Mouse (Mus musculus) heart, postnatal 14 days (tissue): ENCODE data around the gene Ermard. TPM values are rescaled to one million over a fixed set of nuclear protein-coding genes. Genes with fewer than 3 reads are reported as not detected.

Source experiments
- DNase-seq, 2 experiments: peaks; one replicate each; pipeline ENCODE4 v3.0.0; 2021 to 2022
- intact Hi-C: fragments of 180-260 bp; cut with DNase I; formaldehyde crosslinking; loops from one replicate; pipeline ENCODE4 v1.15.1; 2025
- total RNA-seq, 2 experiments: library from RNA; stranded (reverse); gene quantifications; 2 replicates each; pipeline ENCODE4 v1.2.3; 2021

The Ermard gene
- total RNA-seq, 2 experiments from 2014 or later, result 29.0 to 33.6 TPM

DNA sequence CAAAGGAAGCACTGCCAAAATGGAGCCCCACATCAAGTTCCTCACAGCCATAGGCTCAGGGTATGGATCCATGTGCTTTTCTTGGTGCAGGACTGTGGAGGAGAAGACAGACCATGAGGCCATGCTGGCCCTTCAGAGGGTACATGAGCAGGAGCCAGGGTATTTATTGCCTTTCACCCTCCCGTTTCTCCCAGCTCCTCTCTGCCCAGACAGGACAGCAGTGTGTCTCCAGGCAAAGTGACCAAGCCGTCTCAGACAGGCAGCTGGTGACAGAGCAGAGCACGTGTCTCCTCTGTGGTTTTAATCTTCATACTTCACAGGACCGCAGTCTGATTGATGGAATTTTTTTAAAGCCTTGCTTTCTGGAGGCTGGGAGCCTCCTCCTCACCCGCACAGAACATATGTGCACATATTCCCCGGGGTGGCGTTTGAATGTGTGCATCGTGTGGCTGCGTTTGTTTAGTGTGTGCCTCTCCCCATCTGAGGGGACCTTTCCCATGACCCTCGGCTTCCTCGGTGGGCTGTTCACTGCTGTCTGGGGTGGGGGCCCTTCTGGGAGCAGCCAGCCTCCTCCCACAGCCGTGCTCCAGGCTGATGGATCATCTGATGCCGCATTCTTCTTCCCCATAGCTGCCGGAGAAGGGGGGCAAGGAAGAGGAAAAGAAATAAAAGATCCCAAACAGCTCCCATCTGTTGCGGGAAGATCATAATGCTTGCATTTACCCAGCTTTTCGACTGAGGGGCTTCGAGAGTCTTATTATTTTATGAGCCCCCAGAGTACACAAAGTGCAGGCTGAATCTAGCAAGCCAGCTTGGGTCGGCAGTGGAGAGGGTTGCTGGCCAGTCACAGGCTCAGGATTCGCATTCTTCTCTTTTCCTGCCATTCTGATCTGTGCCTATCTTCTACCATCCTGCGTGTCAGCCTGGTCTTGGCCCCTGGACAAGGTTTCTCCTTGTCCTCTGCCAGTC is 67.7 kb downstream of the Ermard start:
- intact Hi-C loops, result no loop called here
- no peak for DNase-seq

- intact Hi-C loops, result no loop called here
- no peak for DNase-seq
Observed at GRCm38 (mm10) chr17:15115550-15115949, 74.5 kb downstream of the Ermard start.

GRCm38 (mm10) chr17:15120096-15120495 is 79.1 kb downstream of the Ermard start:
- no peak for DNase-seq
- intact Hi-C loops, result no loop called here

- intact Hi-C loops, result no loop called here
- no peak for DNase-seq
Observed at GRCm38 (mm10) chr17:15120569-15120968, 79.6 kb downstream of the Ermard start.

- intact Hi-C loops, result loop anchor here (5.0 kb wide), 1 partner anchor 248 kb away; the partner anchor contains the start of gene Dll1
- peak; percentile 59 to 66 for DNase-seq
Observed at GRCm38 (mm10) chr17:15129630-15130287, 88.8 kb downstream of the Ermard start.

- no peak for DNase-seq
- intact Hi-C loops, result no loop called here
Observed at GRCm38 (mm10) chr17:15130288-15130656, 89.3 kb downstream of the Ermard start.

DNA sequence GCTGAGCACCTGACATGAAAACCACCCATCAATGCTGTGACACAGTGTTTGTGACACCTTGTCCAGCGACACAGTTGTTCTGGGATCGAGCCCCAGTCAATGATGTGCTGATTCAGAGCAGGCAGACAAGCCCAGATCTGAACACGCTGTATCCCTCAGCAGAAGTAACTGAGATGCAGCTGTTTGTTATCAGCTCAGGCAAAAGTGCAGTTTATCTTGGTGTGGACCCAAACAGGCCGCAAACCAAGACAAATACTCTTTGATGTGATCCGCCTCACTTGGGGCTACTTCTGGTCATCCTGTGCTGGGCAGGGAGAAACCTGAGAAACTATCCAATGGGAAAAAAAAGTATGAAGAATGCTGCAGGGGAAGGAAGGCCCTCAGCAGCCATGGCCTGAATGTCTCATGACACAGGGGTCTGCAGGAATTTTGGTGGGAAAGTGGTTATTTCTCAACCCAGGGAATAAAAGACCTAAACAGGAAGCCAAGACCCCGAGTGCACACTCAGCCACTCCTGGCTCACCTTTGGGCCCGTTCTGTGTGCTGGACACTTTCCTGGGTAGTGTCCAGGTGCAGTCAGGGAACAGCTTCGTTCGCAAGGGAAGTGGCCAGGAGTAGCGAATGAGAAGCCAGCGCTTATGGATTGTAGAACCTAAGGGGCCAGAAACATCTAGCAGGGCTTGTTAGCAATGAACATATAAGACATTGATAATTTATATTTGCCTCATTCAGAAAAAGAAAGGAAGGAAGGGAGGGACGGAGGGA is 94.1 kb downstream of the Ermard start:
- intact Hi-C loops, result no loop called here
- peak in 1 of 2 experiments; percentile 20 for DNase-seq

DNA sequence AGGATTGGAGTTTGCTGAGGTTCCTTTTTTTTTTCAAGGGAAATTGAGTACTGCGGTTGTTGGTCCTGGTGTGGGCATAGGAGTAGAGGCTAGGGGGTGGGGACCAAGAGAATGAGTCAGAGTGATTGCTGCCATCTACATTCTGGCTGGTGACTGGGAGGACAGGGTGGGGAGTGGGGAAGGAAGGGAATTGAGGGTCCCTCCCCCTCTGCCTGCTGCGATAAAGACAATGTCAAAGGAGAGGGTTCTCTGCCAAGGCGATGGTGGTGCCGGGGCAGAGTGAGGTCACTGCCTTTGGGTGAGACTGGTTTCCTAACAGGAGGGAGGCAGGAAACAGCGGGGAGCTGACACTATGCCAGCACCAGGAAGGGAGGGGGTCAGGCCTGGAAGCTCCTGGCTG is 96.4 kb downstream of the Ermard start:
- peak; percentile 17 to 29 for DNase-seq
- intact Hi-C loops, result no loop called here

Other genes starting within 250 kb of the Ermard start
- 1 to 10 TPM in 1 of 2 experiments, under 1 TPM in 1; 0.73 to 1.7 TPM for gene Wdr27, start 98.0 kb upstream of the Ermard start, total RNA-seq
- 10 to 100 TPM; 13.1 to 14.6 TPM for gene 1600012H06Rik, start 98.0 kb upstream of the Ermard start, total RNA-seq
- 10 to 100 TPM; 48.8 to 49.7 TPM for gene Phf10, start 79.9 kb upstream of the Ermard start, total RNA-seq
- 1 to 10 TPM; 2.0 to 3.6 TPM for gene 9030025P20Rik, start 62.7 kb upstream of the Ermard start, total RNA-seq
- gene Gm3417, start 62.4 kb upstream of the Ermard start, total RNA-seq, result not detected
- 1 to 10 TPM; 1.4 to 1.5 TPM for gene Gm3435, start 31.0 kb upstream of the Ermard start, total RNA-seq
- under 1 TPM in 1 of 2 experiments, not detected in 1; 1.00 TPM for gene Tcte3, start 280 bp downstream of the Ermard start, total RNA-seq
- 1 to 10 TPM; 1.3 to 1.6 TPM for gene Gm3448, start 329 bp downstream of the Ermard start, total RNA-seq